Mouse (Mus musculus): ENCODE measurements at regions not wholly inside any gene's neighbourhood (a gene's known extent, or its start where the extent isn't known, plus 50 kb on each side); places are given as distances from the start of the nearest gene placed in this dataset.

DNA sequence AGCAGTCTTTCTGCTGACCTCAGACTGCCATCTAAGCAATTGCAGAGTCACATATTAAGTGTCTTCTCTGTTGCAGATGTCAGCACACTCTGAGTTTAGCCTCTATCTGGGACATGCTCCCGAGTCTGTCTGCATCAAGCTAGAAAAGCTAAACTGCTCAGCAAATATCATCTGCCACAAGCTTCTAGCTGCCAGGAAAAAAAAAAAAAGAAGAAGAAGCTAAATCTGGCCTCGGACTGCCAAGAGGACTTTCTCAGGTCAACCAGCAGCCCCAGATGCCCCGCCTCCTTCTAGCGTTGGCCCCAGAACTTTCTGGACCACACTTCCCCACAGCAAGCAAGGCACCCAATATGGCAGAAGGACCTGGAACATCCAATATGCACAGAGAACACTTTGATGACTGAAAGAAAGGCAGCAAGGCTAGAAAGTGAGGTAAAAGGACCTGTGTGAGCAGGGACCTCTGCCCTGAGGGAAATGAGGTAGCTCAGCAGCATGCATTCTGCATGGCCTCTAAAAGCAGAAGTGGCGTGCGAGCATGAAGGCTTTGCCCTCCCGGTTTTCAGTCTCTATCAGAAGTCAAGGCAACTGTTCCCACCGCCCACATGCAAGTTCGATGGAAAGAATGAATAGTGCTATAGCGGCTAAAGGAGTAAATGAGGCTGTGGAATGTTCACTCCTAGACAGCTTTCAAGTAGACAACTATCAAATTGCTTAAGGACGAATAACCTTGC lies 305.8 kb upstream of the Clint1 start:
- DNase-seq (ENCODE audit: extremely low spot score, low spot score): no peak
- Histone ChIP-seq H3K4me1 (peaks cover 5% of the 10 kb centered on the region), H3K9me3 (no peaks in the 10 kb centered on the region), H3K4me3 (no peak overlapping the region), H3K27me3 (ENCODE audit: poor library complexity, severe bottlenecking) (no peaks in the 10 kb centered on the region; the same call in 1 of the 2 replicates), H3K36me3 (replicated peaks) (no peaks in the 10 kb centered on the region), H3K27ac (no peak overlapping the region)
- 87% methylated on average over 11 of the region's 11 CpGs for WGBS

DNA sequence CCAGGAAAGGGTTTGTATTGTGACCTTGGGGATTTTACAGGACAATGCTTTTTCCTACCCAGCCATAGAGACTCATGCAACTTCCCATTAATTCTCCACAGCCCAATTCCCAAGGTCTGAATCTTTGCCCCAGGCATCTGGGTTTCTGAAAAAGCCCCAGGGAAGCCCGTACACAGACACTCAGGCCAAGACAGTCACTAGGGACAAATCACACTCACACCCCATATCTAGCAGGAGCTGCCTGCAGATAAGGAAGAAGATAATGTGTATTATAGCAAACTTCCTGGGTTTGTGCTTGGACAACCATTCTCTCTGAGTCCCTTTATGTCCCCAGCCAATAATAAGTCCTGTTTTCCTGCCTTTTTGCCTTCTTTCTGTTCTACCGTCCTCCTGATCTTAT lies 305.0 kb upstream of the Clint1 start:
- no peaks in the 10 kb centered on the region; the same call in 1 of the 2 replicates for H3K27me3 ChIP-seq (ENCODE audit: poor library complexity, severe bottlenecking)
- H3K36me3 ChIP-seq (replicated peaks): no peaks in the 10 kb centered on the region
- no peak overlapping the region for H3K4me3 ChIP-seq
- 82% methylated on average over 2 of the region's 2 CpGs for WGBS
- no peak for DNase-seq (ENCODE audit: extremely low spot score, low spot score)
- H3K27ac ChIP-seq: no peak overlapping the region
- H3K4me1 ChIP-seq: peaks cover 5% of the 10 kb centered on the region
- no peaks in the 10 kb centered on the region for H3K9me3 ChIP-seq

DNA sequence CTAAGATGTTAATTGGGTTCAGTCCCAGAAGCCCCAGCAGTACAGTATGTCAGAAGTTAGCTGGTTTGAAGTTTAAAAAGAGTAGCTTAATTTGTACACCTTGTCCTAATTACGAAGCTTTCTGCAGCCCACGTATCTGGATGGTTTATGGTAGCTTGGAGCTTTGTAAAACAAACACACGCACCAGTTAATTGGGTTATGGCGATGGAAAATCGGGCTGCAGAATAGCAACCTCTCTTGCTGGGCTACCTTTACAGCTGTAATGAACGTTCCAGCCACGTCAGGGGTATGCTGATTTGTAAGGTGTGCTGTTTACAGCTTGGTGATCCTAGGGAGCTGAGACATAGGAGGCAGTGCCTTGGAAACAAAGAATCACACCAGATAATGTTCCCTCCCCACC lies 301.5 kb upstream of the Clint1 start:
- H3K27me3 ChIP-seq (ENCODE audit: poor library complexity, severe bottlenecking): no peaks in the 10 kb centered on the region
- peaks cover 5% of the 10 kb centered on the region for H3K4me1 ChIP-seq
- 74% methylated on average over 7 of the region's 7 CpGs for WGBS
- H3K9me3 ChIP-seq: no peaks in the 10 kb centered on the region
- H3K36me3 ChIP-seq (replicated peaks): no peaks in the 10 kb centered on the region
- no peak overlapping the region for H3K27ac ChIP-seq
- no peak for DNase-seq (ENCODE audit: extremely low spot score, low spot score)
- H3K4me3 ChIP-seq: no peak overlapping the region

DNA sequence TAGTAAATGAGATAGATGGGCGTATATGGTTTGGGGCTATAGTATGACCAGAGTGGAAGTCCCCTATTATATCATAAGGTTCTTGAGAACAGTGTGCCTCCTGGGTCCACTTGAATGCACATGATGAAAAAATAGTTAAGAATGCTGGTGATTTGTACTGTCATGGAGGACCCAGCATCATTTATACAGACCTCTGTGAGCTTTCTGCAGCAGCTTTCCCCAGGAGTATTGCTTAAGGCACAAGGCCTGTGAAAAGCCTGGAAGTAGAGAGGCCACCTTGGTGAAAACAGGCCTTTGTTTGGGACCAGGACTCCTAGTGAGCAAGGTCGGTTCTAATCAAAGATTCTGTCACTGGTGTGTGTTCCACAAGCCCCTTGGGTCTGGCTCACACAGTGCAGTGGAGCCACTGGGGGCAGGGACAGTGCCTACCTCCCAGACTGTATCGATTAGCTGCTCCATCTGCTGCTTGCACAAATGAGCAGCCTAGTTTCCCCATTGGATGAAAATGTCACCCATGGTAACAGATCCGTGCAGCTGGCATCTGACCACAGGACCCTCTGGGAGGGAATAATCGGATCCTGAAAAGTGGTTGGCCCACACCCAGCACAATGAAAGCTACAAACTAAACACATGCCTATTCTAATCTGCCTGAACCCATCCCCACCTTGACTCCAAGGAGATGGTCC lies 274.2 kb upstream of the Clint1 start:
- Histone ChIP-seq H3K4me3 (no peak overlapping the region), H3K27me3 (ENCODE audit: poor library complexity, severe bottlenecking) (no peaks in the 10 kb centered on the region), H3K4me1 (peaks cover 10% of the 10 kb centered on the region), H3K9me3 (peaks cover 2% of the 10 kb centered on the region; the same call in 1 of the 2 replicates), H3K27ac (no peak overlapping the region), H3K36me3 (replicated peaks) (no peaks in the 10 kb centered on the region)
- DNase-seq (ENCODE audit: extremely low spot score, low spot score): no peak
- WGBS: 32% methylated on average over 5 of the region's 5 CpGs

DNA sequence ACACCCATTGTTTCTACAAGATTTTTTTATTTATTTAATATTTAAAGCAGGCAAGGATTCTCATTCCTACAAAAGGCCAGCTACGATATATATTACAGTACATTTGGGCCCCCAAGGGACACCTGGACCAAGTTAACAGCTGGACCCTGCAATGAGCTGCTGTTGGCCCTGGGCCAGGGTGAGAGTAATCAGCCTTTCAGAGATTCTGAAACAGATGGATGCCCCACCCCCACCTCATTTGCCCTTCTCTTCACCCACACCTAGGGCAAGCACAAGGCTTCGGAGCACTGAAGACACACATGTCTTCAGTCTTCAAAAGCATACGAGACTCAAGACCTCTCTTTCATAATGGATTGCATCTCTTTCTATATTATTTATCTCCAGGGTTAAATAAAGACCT lies 259.5 kb upstream of the Clint1 start:
- no peak overlapping the region for H3K4me3 ChIP-seq
- no peaks in the 10 kb centered on the region for H3K36me3 ChIP-seq (replicated peaks)
- DNase-seq (ENCODE audit: extremely low spot score, low spot score): no peak
- H3K9me3 ChIP-seq: no peaks in the 10 kb centered on the region
- H3K27me3 ChIP-seq (ENCODE audit: poor library complexity, severe bottlenecking): no peaks in the 10 kb centered on the region
- H3K27ac ChIP-seq: no peak overlapping the region
- H3K4me1 ChIP-seq: peaks cover 5% of the 10 kb centered on the region; the same call in 1 of the 2 replicates
- 82% methylated on average over 3 of the region's 3 CpGs for WGBS

DNA sequence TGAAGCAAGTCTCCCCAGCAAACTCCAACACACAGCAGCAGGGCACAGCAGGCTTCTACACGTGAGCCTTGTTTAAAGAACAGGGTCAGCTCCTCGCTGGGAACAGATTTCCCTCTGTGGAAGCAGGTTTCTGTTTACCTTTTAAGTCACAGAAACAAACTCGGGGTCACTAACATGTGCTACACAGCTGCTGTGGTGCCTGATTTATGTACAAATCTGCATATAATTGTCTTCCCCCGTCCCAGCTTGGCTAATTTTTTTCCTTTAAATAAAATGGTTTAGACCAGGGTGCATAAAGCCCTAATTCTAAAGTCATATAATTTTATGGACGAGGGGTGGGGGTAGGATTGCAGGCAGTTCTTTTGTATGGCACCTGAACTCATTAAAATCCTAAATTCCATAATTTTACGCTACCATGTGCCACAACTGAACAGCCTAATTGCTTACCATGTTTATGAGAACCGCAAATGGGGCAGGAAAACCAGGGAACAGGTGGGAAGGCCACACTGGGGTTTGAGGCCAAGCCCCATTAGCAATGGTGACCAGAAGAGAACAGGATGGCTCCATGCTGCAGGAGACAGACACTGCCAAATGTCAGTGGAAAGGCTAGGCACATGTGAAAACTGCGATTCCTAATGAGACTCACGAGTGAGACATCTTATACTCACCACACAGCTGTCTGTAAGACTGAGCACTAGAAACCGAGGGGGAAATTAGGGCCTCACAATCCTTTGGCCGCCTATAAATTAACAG lies 258.8 kb upstream of the Clint1 start:
- no peak overlapping the region for H3K4me3 ChIP-seq

DNA sequence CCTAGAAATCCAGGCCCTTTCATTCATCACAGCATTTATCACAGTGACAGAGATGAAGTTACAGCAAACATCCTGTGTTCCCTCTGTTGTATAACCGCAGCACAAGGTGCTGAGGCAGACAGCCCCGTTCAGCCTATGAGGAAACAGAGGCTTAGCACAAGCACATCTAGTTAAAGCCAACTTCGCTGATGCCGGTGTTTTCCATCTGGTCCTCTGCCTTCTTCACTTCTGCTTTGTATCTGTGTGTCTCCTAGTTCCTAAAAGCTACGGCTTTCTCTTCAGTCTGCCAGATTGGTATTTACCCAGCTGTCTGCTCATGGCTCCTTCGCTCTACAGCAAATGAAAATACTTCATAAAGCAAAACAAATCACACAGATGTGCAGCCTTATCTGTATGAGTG lies 256.5 kb upstream of the Clint1 start:
- 90% methylated on average over 6 of the region's 6 CpGs for WGBS
- Histone ChIP-seq H3K4me1 (peaks cover 5% of the 10 kb centered on the region; the same call in 1 of the 2 replicates), H3K9me3 (no peaks in the 10 kb centered on the region), H3K27ac (no peak overlapping the region), H3K27me3 (ENCODE audit: poor library complexity, severe bottlenecking) (no peaks in the 10 kb centered on the region), H3K36me3 (replicated peaks) (no peaks in the 10 kb centered on the region), H3K4me3 (no peak overlapping the region)
- no peak for DNase-seq (ENCODE audit: extremely low spot score, low spot score)

More for the DNA sequence above, 258.8 kb upstream of the Clint1 start:
- WGBS: 75% methylated on average over 11 of the region's 11 CpGs
- H3K27ac ChIP-seq: no peak overlapping the region
- no peaks in the 10 kb centered on the region for H3K9me3 ChIP-seq
- H3K36me3 ChIP-seq (replicated peaks): no peaks in the 10 kb centered on the region
- DNase-seq (ENCODE audit: extremely low spot score, low spot score): no peak
- peaks cover 5% of the 10 kb centered on the region; the same call in 1 of the 2 replicates for H3K4me1 ChIP-seq
- H3K27me3 ChIP-seq (ENCODE audit: poor library complexity, severe bottlenecking): no peaks in the 10 kb centered on the region

DNA sequence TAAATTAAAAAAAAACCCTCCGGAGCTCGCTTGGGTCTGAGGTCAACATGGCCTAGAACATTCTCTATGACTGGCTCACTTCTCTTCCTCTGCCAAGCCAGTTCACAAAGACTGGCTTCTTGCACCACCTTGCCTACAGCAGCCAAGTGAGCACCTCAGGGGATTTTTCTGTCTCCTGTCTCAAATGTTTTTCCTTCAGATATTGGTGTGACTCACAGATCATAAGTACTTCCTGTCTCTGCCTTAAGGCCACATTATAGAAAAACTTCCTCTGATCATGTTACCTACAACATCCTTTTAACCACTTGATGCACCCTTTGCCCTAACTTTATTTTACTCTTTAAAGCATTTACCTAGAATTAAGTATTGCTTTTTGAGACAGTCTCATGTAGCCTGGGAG lies 230.0 kb upstream of the Clint1 start:
- no peaks in the 10 kb centered on the region for H3K4me1 ChIP-seq
- DNase-seq (ENCODE audit: extremely low spot score, low spot score): peak; percentile 9
- H3K36me3 ChIP-seq (replicated peaks): no peaks in the 10 kb centered on the region
- H3K9me3 ChIP-seq: no peaks in the 10 kb centered on the region
- H3K4me3 ChIP-seq: no peak overlapping the region
- whole genome bisulfite sequencing: 86% methylated on average over 2 of the region's 2 CpGs
- no peak overlapping the region for H3K27ac ChIP-seq
- no peaks in the 10 kb centered on the region for H3K27me3 ChIP-seq (ENCODE audit: poor library complexity, severe bottlenecking)

DNA sequence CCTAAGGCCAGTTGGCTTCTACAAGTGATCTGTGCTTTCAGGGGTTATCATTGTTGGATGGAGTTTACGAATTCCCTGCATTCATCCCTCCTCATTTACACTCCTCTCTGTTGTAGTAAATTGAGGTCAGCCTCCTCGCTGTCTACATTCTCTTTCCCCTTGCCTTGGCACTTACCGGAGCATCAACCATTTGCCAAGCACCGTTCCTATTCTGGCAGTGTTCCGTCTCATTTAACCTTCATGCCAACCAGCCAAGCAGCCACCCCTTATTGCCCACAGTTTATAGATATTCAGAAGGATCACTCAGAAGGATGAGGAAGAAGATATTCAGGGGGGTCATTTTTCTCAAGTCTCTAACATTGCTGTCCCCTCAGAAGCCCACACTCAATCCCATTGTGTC lies 229.2 kb upstream of the Clint1 start:
- no peak overlapping the region for H3K27ac ChIP-seq
- no peaks in the 10 kb centered on the region for H3K4me1 ChIP-seq
- DNase-seq (ENCODE audit: extremely low spot score, low spot score): peak; percentile 5
- no peaks in the 10 kb centered on the region for H3K36me3 ChIP-seq (replicated peaks)
- no peak overlapping the region for H3K4me3 ChIP-seq
- no peaks in the 10 kb centered on the region for H3K27me3 ChIP-seq (ENCODE audit: poor library complexity, severe bottlenecking)
- WGBS: 94% methylated on average over 5 of the region's 5 CpGs
- H3K9me3 ChIP-seq: no peaks in the 10 kb centered on the region

DNA sequence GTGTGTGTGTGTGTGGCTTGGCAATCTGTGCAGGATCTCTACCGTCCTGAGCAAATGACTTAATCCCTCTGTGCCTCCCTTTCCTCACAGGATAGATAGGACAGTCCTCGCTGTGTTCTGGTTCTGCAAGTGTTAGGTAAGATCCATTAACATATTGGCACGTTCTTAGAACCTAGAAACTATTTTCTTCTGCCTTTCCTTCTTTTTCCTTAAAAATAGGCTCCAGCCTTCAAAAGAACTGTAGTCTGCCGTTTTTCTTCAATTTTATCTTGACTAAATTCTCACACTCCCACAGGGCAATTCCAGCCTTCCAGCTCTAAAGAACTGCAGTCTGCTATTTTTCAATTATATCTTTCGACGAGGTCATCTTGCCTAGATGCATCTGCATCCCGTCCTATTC lies 227.6 kb upstream of the Clint1 start:
- Histone ChIP-seq H3K36me3 (replicated peaks) (no peaks in the 10 kb centered on the region), H3K9me3 (no peaks in the 10 kb centered on the region), H3K27me3 (ENCODE audit: poor library complexity, severe bottlenecking) (no peaks in the 10 kb centered on the region), H3K4me3 (no peak overlapping the region), H3K27ac (no peak overlapping the region), H3K4me1 (no peaks in the 10 kb centered on the region)
- DNase-seq (ENCODE audit: extremely low spot score, low spot score): no peak
- WGBS: 84% methylated on average over 7 of the region's 7 CpGs

DNA sequence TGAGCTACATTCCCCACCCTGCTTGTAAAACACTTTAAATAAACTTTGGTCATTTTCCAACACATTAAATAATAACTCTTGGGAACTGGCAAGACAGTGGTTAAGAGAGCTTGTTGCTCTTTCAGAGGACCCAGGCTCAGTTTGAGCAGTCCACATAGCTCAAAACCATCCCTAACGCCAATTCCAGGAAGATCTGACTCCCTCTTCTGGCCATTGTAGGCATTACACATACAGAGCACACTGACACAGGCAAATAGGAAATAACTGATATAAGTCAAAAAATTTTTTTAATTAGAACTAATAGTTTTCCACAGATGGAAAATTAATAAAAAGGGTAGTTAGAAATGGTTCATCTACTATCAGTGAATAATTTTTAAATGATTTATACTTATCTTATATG lies 222.6 kb upstream of the Clint1 start:
- H3K4me3 ChIP-seq: no peak overlapping the region
- no peaks in the 10 kb centered on the region for H3K36me3 ChIP-seq (replicated peaks)
- H3K27ac ChIP-seq: no peak overlapping the region
- H3K27me3 ChIP-seq (ENCODE audit: poor library complexity, severe bottlenecking): no peaks in the 10 kb centered on the region
- H3K4me1 ChIP-seq: no peaks in the 10 kb centered on the region
- 15% methylated on average over 1 of the region's 1 CpGs for WGBS
- H3K9me3 ChIP-seq: no peaks in the 10 kb centered on the region
- DNase-seq (ENCODE audit: extremely low spot score, low spot score): no peak

DNA sequence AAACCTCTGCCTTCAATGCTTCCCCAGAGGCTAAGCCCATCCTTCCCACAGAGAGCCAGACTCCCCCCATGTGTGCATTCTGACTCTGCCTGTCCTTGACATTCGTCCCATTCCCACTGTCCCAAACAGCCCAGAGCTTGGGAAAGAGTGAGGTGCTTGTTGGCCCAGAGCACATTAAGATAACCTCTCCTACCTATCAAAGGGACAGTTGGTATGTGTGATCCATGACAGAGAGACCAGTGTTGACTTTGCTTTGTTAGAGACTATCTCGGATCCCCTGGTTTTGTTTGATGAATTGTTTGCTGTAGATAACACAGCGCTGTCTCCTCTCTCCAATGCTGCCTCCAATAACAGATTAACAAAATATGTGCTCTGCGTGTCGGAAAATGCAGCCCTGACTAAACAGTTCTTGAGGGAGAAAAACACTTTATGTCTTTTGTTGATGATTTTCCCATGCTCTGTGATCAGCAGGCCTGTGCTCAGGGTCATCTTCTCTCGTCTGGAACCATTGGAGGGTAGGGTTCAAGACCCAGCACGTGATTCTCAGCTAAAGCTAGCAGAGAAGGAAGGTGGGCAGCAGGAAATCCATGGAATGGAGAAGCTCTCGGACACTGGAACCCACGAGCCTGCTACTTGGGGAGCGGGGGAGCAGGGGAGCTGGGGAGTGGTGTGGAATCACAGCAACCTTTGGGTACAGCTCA lies 217.2 kb upstream of the Clint1 start:
- H3K9me3 ChIP-seq: no peaks in the 10 kb centered on the region
- peak; percentile 11 for DNase-seq (ENCODE audit: extremely low spot score, low spot score)
- H3K36me3 ChIP-seq (replicated peaks): no peaks in the 10 kb centered on the region
- H3K27ac ChIP-seq: no peak overlapping the region
- 83% methylated on average over 10 of the region's 10 CpGs for WGBS
- no peak overlapping the region for H3K4me3 ChIP-seq
- peaks cover 8% of the 10 kb centered on the region for H3K4me1 ChIP-seq
- H3K27me3 ChIP-seq (ENCODE audit: poor library complexity, severe bottlenecking): no peaks in the 10 kb centered on the region

All from forebrain, embryonic 10.5 days (tissue).